Mouse (Mus musculus) kidney, postnatal 0 days (tissue): Measurements from ENCODE around the gene Acrbp. TPM values are rescaled to one million over a fixed set of nuclear protein-coding genes. Genes with fewer than 3 reads are reported as not detected.
"Not testable (repeated sequence)": the region's sequence is repeated elsewhere in the genome, so short reads cannot be mapped to it uniquely, and the experiment has no call there.

Source experiments
- ATAC-seq: fragments of 200-750 bp; cut with Nextera tagmentation; replicated peaks from 2 replicates; pipeline ENCODE4 v1.8.0; 2017; ENCODE audit warnings: low read depth, moderate number of reproducible peaks, moderate TSS enrichment, moderate library complexity; ENCODE audit not compliant: low FRiP score
- DNase-seq: peaks from one replicate; pipeline ENCODE4 v3.0.0-alpha.2; 2016; ENCODE audit warnings: low spot score
- H3K27ac ChIP-seq: fragments of 300-500 bp; sonication (generic); 2 replicates; pipeline ENCODE4 v1.5.1; 2014; ENCODE audit warnings: mild to moderate bottlenecking
- H3K27me3 ChIP-seq: fragments of 300-500 bp; sonication (generic); 2 replicates; pipeline ENCODE4 v1.6.1; 2014; ENCODE audit warnings: low read length, mixed read lengths; ENCODE audit not compliant: insufficient read depth
- H3K36me3 ChIP-seq: fragments of 300-500 bp; sonication (generic); 2 replicates; pipeline ENCODE4 v1.6.1; 2014; ENCODE audit warnings: low read length, mixed read lengths; ENCODE audit not compliant: insufficient read depth
- H3K4me1 ChIP-seq: fragments of 300-500 bp; sonication (generic); replicated peaks from 2 replicates; pipeline ENCODE4 v1.6.1; 2014; ENCODE audit warnings: antibody characterized with exemption, low read length, mixed read lengths; ENCODE audit not compliant: insufficient read depth
- H3K4me2 ChIP-seq: fragments of 300-500 bp; sonication (generic); 2 replicates; pipeline ENCODE4 v1.6.1; 2014; ENCODE audit warnings: mild to moderate bottlenecking, low read length, moderate library complexity, mixed read lengths
- H3K4me3 ChIP-seq: fragments of 300-500 bp; sonication (generic); replicated peaks from 2 replicates; pipeline ENCODE4 v1.5.1; 2014; ENCODE audit warnings: low read depth, low read length
- H3K9ac ChIP-seq: fragments of 300-500 bp; sonication (generic); 2 replicates; pipeline ENCODE4 v1.6.1; 2014; ENCODE audit warnings: low read depth, low read length
- H3K9me3 ChIP-seq: fragments of 300-500 bp; sonication (generic); replicated peaks from 2 replicates; pipeline ENCODE4 v1.6.1; 2016; ENCODE audit warnings: low read length, inconsistent platforms, mixed read lengths
- CTCF ChIP-seq: IDR thresholded peaks from 2 replicates; pipeline ENCODE4 v1.5.1; 2016; ENCODE audit warnings: antibody characterized with exemption, low read depth, mild to moderate bottlenecking, moderate library complexity
- WGBS: fragments of 180-500 bp; shearing (Covaris S2); extraction: QIAGEN DNeasy Blood & Tissue Kit; methylation state at CpG from one replicate; pipeline ENCODE4 v1.1.7; 2014; 5-methylcytosine and 5-hydroxymethylcytosine counted together
- polyA plus RNA-seq: library from polyadenylated mRNA; unstranded; fragments of >200 nt; fragmentation: Nextera tagmentation; extraction: Ambion mirVana; gene quantifications from 2 replicates; pipeline ENCODE4 v1.2.1, GENCODE M21; 2015

The Acrbp gene
- polyA plus RNA-seq, 1 experiment from 2014 or later: 4.2 TPM

DNA sequence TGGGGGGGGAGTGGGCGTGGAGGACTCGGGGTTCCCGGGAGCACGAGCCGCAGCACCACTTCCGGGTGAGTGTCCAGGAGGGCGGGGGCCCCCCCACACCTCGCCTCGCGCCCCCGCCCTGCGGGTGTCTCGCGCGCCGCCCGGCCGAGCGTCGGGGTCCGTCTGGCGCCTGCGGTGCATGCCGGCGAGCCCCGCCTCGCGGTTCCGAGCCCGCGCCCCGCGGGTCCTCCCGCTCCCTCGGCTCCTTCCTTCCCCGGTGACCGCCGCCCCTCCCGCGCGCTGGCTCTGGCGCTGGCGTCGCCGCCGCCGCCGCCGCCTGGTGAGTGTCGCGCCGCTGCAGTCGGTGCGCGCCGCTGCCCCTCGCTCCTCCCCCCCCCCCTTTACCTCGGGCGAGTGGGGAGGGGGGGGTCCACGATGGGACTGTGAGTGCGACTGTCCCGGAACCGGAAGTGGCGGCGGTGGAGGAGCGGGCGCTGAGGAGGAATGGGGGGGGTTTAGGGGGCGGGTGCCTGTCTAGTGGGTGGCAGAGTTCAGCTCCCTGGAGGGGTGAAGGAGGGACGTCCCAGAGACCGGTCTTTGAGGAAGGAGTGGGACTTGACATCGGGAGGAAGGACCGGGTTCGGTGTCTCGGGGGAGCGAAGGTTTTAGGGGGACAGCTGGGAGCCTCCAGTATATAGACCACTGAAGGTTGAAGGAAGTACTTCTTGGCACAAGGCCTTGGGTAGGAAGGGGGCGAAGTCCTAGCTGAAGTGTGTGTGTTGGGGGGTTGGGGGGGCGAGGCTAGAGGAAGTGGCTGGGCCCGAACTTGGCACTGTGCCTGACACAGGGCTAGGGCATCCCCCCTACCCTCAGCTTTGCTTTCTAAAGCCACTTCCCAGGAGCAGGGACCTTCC lies 40.1 kb upstream of the Acrbp start:
- ATAC-seq: peak; percentile 85
- no peak for TF ChIP-seq CTCF
- Histone ChIP-seq H3K4me1 (0 out of 2 replicates have a peak, but pooled peaks cover 7% of the 10 kb centered on the region), H3K4me3 (peak overlapping the region; percentile 88), H3K4me2 (peak overlapping the region; percentile 70), H3K27me3 (no peaks in the 10 kb centered on the region), H3K9ac (peak overlapping the region; percentile 94), H3K36me3 (peaks cover 13% of the 10 kb centered on the region; the same call in 1 of the 2 replicates), H3K27ac (peak overlapping the region; percentile 98), H3K9me3 (no peaks in the 10 kb centered on the region)
- WGBS: under 1% methylated on average over 51 of the region's 78 CpGs
- peak; percentile 91 for DNase-seq

DNA sequence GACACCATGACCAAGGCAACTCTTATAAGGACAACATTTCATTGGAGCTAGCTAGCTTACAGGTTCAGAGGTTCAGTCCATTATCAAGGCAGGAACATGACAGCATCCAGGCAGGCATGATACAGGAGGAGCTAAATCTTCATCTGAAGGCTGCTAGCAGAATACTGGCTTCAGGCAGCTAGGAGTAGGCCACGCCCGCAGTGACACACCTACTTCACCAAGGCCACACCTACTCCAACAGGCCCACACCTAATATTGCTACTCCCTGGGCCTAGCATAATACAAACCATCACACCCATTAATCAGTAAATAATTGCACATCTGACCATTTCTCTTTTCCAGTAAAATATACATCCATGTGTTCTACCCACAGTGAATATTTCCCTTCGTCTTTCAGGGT lies 31.8 kb upstream of the Acrbp start:
- no peak for ATAC-seq
- Histone ChIP-seq H3K4me2 (no peak overlapping the region), H3K27ac (no peak overlapping the region), H3K27me3 (no peaks in the 10 kb centered on the region), H3K36me3 (peaks cover 42% of the 10 kb centered on the region), H3K9ac (no peak overlapping the region), H3K4me3 (no peak overlapping the region), H3K4me1 (no peaks in the 10 kb centered on the region), H3K9me3 (no peaks in the 10 kb centered on the region)
- no peak for TF ChIP-seq CTCF
- no peak for DNase-seq
- 92% methylated on average over 3 of the region's 3 CpGs for WGBS

DNA sequence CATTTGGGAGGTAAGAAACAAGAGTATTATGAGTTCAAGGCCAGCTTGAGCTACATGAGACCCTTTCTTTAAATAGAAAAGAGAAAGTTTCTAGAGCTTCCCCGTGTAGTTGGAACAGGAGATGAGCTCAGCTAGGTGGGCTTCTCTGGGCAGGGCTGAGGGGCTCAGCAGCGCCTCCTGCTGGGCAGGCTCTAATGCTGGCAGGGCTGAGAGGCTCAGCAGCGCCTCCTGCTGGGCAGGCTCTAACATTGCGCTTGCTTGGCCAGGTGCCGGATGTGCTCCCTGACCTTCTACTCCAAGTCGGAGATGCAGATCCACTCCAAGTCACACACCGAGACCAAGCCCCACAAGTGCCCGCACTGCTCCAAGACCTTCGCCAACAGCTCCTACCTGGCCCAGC lies 19.0 kb upstream of the Acrbp start:
- ATAC-seq (peak; percentile 47; the same call in 1 of the 2 replicates), DNase-seq (peak; percentile 50)
- not testable (repeated sequence) for H3K27me3 ChIP-seq

DNA sequence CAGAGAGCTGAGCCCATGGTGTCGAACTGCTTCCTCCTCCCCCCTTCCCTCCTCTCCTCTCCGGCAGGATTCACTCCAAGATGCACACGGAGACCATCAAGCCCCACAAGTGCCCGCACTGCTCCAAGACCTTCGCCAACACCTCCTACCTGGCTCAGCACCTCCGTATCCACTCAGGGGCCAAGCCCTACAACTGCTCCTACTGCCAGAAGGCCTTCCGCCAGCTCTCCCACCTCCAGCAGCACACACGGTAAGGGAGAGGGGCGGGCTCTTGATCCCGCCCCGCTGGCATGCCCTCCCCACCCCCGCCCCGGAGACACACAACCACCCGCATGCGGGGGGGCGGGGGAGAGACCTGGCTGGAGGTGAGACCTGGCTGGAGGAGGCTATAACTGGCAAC lies 17.9 kb upstream of the Acrbp start:
- no peak for TF ChIP-seq CTCF

More for the DNA sequence above, 19.0 kb upstream of the Acrbp start:
- H3K36me3 ChIP-seq: peaks cover 53% of the 10 kb centered on the region
- H3K4me2 ChIP-seq, H3K9me3 ChIP-seq, H3K27ac ChIP-seq, H3K4me1 ChIP-seq, H3K9ac ChIP-seq, H3K4me3 ChIP-seq: not testable (repeated sequence)
- 34% methylated on average over 7 of the region's 9 CpGs for WGBS
- TF ChIP-seq CTCF: peak; percentile 95

DNA sequence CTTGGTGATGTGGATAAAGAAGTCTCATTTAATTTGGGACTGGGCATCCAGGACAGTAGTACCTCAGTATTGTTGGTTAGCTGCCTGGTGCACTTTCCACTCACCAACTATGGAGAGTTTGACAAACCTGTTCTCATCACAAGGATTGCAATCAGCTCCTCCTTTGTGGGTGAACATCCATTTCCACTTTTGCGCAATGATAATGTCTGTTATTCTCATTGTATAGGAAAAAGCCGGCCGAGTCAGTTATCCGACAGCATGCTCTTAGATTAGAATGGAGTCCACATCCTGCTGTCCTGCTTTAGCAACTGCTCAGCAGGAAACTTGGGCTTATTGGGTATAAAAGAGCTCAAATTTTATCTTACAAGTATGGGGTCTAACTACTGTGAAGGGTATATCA lies 10.8 kb upstream of the Acrbp start:
- H3K9ac ChIP-seq: peak overlapping the region; percentile 32; the same call in 1 of the 2 replicates
- DNase-seq (no peak), ATAC-seq (no peak)
- H3K36me3 ChIP-seq: peaks cover 21% of the 10 kb centered on the region
- H3K4me3 ChIP-seq: peak overlapping the region; percentile 78; the same call in 1 of the 2 replicates
- no peaks in the 10 kb centered on the region for H3K27me3 ChIP-seq
- no peak for TF ChIP-seq CTCF
- WGBS: 90% methylated on average over 4 of the region's 4 CpGs
- H3K4me2 ChIP-seq: peak overlapping the region; percentile 60
- no peaks in the 10 kb centered on the region for H3K9me3 ChIP-seq
- peak overlapping the region; percentile 67 for H3K27ac ChIP-seq
- H3K4me1 ChIP-seq: peaks cover 12% of the 10 kb centered on the region; the same call in 1 of the 2 replicates

More for the DNA sequence above, 17.9 kb upstream of the Acrbp start:
- H3K27me3 ChIP-seq: no peaks in the 10 kb centered on the region
- no peak overlapping the region for H3K27ac ChIP-seq
- no peaks in the 10 kb centered on the region for H3K9me3 ChIP-seq
- no peak overlapping the region for H3K4me3 ChIP-seq
- H3K4me2 ChIP-seq: no peak overlapping the region
- no peaks in the 10 kb centered on the region for H3K4me1 ChIP-seq
- H3K36me3 ChIP-seq: peaks cover 52% of the 10 kb centered on the region
- WGBS: 91% methylated on average over 16 of the region's 16 CpGs
- no peak for DNase-seq
- no peak overlapping the region for H3K9ac ChIP-seq
- ATAC-seq: no peak

DNA sequence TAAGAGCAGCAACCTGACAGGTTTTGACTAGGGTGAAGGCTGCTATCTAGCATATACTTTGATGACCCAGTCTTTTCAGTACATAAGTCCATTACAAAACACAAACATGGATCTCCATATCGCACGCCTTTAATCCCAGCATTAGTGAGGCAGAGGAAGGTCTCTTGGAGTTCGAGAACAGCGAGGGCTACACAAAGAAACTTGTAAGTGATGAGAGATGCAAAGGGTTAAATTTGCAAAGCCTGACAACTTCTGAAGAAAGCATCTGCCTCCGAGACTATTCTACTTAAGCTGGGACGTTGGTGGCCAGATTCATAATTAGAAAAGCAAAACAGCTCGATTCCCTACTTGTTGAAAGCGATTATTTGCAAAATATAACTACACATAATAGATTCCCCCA lies 10.4 kb upstream of the Acrbp start:
- ATAC-seq (peak; percentile 7; the same call in 1 of the 2 replicates), DNase-seq (no peak)
- Histone ChIP-seq H3K27ac (peak overlapping the region; percentile 67), H3K36me3 (peaks cover 21% of the 10 kb centered on the region), H3K9me3 (no peaks in the 10 kb centered on the region), H3K4me2 (peak overlapping the region; percentile 60), H3K4me3 (peak overlapping the region; percentile 78), H3K27me3 (no peaks in the 10 kb centered on the region), H3K4me1 (peaks cover 12% of the 10 kb centered on the region; the same call in 1 of the 2 replicates), H3K9ac (peak overlapping the region; percentile 32; the same call in 1 of the 2 replicates)
- no peak for TF ChIP-seq CTCF
- WGBS: 4% methylated on average over 8 of the region's 8 CpGs
